Mouse (Mus musculus): Measurements from ENCODE around the gene Lcp2. TPM values are rescaled to one million over a fixed set of nuclear protein-coding genes. Genes with fewer than 3 reads are reported as not detected.

Lcp2 gene
- polyA plus RNA-seq, 1 experiment from 2014 or later = 2.5 TPM

DNA sequence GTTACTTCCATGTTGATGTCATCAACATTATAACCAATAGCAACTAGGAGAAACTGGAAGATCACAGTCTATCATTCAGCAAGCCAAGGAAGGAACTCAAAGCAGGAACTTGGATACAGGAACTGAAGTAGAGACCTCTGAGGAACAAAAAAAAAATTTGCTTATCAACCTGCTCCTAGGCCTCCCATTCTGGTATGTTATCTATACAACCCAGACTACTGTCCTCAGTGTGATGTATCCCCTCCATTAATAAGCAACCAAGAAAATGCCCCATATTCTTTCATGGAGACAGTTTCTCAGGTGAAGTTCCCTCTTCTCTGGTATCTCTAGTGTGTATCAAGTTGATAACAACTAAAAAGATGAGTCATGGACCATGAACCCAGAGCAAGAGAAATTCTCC, 11.6 kb downstream of the Lcp2 start:
- no peak overlapping the region for H3K4me3 ChIP-seq (ENCODE audit: low read length)
- no peak overlapping the region for H3K27ac ChIP-seq (ENCODE audit: low read length)
- H3K4me1 ChIP-seq (ENCODE audit: insufficient read depth, low read length) = no peaks in the 10 kb centered on the region
- no peaks in the 10 kb centered on the region for H3K36me3 ChIP-seq (ENCODE audit: insufficient read depth, low read length)
- no peaks in the 10 kb centered on the region for H3K9me3 ChIP-seq (ENCODE audit: low read length)
- no peaks in the 10 kb centered on the region for H3K27me3 ChIP-seq (ENCODE audit: insufficient read depth, low read length)
- ATAC-seq (ENCODE audit: low FRiP score, low TSS enrichment) = no peak
- no peak overlapping the region for H3K9ac ChIP-seq (replicated peaks; ENCODE audit: low read length)
- H3K4me2 ChIP-seq (replicated peaks; ENCODE audit: low read depth, low read length) = no peak overlapping the region

DNA sequence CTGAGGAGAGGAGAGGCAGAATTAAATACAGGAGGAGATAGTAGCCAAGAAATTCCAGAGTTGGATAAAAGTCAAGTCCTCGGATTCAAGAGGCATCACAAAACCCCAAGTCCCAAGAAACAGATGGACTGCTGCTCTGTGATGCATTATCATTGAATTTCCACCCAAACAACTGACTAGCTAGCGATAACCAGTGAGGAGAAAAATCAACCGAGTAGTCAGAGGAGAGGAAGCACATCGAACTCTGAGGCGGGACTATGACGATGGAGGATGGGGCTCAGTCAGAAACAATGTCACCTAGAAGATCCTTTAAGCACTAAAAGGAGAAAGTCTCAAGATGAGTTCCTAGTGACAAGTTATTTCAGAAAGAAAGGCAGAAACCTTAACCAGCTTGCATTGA, 12.2 kb downstream of the Lcp2 start:
- Histone ChIP-seq H3K27me3 (ENCODE audit: insufficient read depth, low read length) (no peaks in the 10 kb centered on the region), H3K27ac (ENCODE audit: low read length) (no peak overlapping the region), H3K4me3 (ENCODE audit: low read length) (no peak overlapping the region), H3K4me2 (replicated peaks; ENCODE audit: low read depth, low read length) (no peak overlapping the region), H3K4me1 (ENCODE audit: insufficient read depth, low read length) (peaks cover 2% of the 10 kb centered on the region), H3K36me3 (ENCODE audit: insufficient read depth, low read length) (no peaks in the 10 kb centered on the region), H3K9ac (replicated peaks; ENCODE audit: low read length) (no peak overlapping the region), H3K9me3 (ENCODE audit: low read length) (no peaks in the 10 kb centered on the region)
- 92% methylated on average over 6 of the region's 6 CpGs for WGBS
- no peak for ATAC-seq (ENCODE audit: low FRiP score, low TSS enrichment)

DNA sequence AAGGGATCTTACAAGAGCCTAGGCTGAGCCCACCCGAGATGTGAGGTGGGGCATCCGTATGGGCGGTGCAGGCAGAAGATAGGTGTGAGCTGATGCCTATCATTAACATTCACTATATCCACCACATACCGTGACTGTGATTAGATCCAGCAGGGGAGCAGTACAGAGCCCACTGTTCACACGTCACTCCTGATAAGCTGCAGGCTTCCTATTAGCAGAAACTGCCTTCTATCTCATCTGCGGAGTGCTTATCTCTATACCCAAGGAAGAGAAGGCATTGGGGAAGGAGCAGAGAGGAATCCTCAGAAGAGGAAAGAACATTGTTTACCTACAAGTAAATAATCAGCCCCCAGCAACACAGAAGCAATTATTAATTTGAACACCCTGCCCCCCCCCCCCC, 15.0 kb downstream of the Lcp2 start:
- peaks cover 5% of the 10 kb centered on the region for H3K4me1 ChIP-seq (ENCODE audit: insufficient read depth, low read length)
- WGBS = 77% methylated on average over 6 of the region's 6 CpGs
- H3K4me3 ChIP-seq (ENCODE audit: low read length) = no peak overlapping the region
- no peak overlapping the region for H3K4me2 ChIP-seq (replicated peaks; ENCODE audit: low read depth, low read length)
- H3K9me3 ChIP-seq (ENCODE audit: low read length) = no peaks in the 10 kb centered on the region
- H3K36me3 ChIP-seq (ENCODE audit: insufficient read depth, low read length) = no peaks in the 10 kb centered on the region
- H3K27ac ChIP-seq (ENCODE audit: low read length) = no peak overlapping the region
- ATAC-seq (ENCODE audit: low FRiP score, low TSS enrichment) = no peak
- no peaks in the 10 kb centered on the region for H3K27me3 ChIP-seq (ENCODE audit: insufficient read depth, low read length)
- H3K9ac ChIP-seq (replicated peaks; ENCODE audit: low read length) = no peak overlapping the region

DNA sequence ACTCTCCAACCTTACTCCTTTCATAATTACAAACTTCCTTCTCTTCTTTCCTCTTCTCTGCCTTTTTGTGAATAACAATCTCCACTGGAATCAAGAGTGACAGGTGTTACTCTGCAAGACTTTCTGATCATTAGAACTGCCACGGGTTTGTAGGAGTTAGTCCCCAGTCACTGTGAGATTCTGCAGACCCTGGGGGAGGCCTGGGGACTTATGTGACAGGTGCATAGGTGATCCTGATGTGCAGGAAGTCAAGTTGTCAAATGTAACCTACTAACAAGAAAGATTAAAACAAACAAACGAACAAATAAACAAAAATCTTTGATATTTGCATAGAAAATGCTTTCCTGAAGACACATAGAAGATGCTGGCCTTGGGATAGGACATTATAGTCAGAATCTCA, 16.5 kb downstream of the Lcp2 start:
- Histone ChIP-seq H3K4me2 (replicated peaks; ENCODE audit: low read depth, low read length) (no peak overlapping the region), H3K27ac (ENCODE audit: low read length) (no peak overlapping the region), H3K36me3 (ENCODE audit: insufficient read depth, low read length) (no peaks in the 10 kb centered on the region), H3K9me3 (ENCODE audit: low read length) (no peaks in the 10 kb centered on the region), H3K4me3 (ENCODE audit: low read length) (no peak overlapping the region), H3K4me1 (ENCODE audit: insufficient read depth, low read length) (peaks cover 5% of the 10 kb centered on the region), H3K27me3 (ENCODE audit: insufficient read depth, low read length) (no peaks in the 10 kb centered on the region), H3K9ac (replicated peaks; ENCODE audit: low read length) (no peak overlapping the region)
- no peak for ATAC-seq (ENCODE audit: low FRiP score, low TSS enrichment)
- WGBS = 67% methylated on average over 2 of the region's 2 CpGs

- H3K9ac ChIP-seq (replicated peaks; ENCODE audit: low read length) = no peak overlapping the region
- 0 out of 2 replicates have a peak, but pooled peaks have one; percentile 35 for ATAC-seq (ENCODE audit: low FRiP score, low TSS enrichment)
- H3K27ac ChIP-seq (ENCODE audit: low read length) = no peak overlapping the region
- H3K36me3 ChIP-seq (ENCODE audit: insufficient read depth, low read length) = no peaks in the 10 kb centered on the region
- H3K4me3 ChIP-seq (ENCODE audit: low read length) = no peak overlapping the region
- 55% methylated on average over 5 of the region's 5 CpGs for WGBS
- no peak overlapping the region for H3K4me2 ChIP-seq (replicated peaks; ENCODE audit: low read depth, low read length)
- peaks cover 5% of the 10 kb centered on the region for H3K4me1 ChIP-seq (ENCODE audit: insufficient read depth, low read length)
- H3K27me3 ChIP-seq (ENCODE audit: insufficient read depth, low read length) = no peaks in the 10 kb centered on the region
- H3K9me3 ChIP-seq (ENCODE audit: low read length) = no peaks in the 10 kb centered on the region
These were observed 17.2 kb downstream of the Lcp2 start for GRCm38 (mm10) chr11:34063702-34064485.

GRCm38 (mm10) chr11:34070596-34070995, 23.9 kb downstream of the Lcp2 start:
- H3K4me1 ChIP-seq (ENCODE audit: insufficient read depth, low read length) = no peaks in the 10 kb centered on the region
- H3K4me3 ChIP-seq (ENCODE audit: low read length) = no peak overlapping the region
- H3K9ac ChIP-seq (replicated peaks; ENCODE audit: low read length) = no peak overlapping the region
- no peak overlapping the region for H3K4me2 ChIP-seq (replicated peaks; ENCODE audit: low read depth, low read length)
- H3K9me3 ChIP-seq (ENCODE audit: low read length) = no peaks in the 10 kb centered on the region
- no peak overlapping the region for H3K27ac ChIP-seq (ENCODE audit: low read length)
- no peak for ATAC-seq (ENCODE audit: low FRiP score, low TSS enrichment)
- no peaks in the 10 kb centered on the region; the same call in 1 of the 2 replicates for H3K27me3 ChIP-seq (ENCODE audit: insufficient read depth, low read length)
- H3K36me3 ChIP-seq (ENCODE audit: insufficient read depth, low read length) = no peaks in the 10 kb centered on the region

DNA sequence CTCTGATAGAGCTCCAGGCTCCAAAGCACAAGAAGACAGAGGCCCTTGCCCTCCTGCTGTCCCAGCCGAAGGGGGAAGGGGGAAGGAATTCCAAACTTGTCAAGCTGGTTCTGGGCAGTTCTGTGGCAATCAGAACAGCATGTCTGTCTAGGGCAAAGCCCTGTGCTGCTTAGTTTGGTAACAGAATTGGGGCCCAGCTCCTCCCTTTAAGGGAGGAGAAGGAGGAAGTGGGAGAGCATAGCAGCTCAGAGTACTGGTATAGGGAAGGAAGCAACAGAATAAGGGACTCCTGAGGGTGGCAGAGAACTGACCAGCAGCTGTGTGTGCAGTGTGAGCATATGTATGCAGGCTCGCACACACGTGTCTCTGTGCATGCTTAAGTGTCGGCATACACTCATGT, 25.6 kb downstream of the Lcp2 start:
- WGBS = 71% methylated on average over 4 of the region's 4 CpGs
- Histone ChIP-seq H3K9me3 (ENCODE audit: low read length) (no peaks in the 10 kb centered on the region), H3K36me3 (ENCODE audit: insufficient read depth, low read length) (no peaks in the 10 kb centered on the region), H3K27me3 (ENCODE audit: insufficient read depth, low read length) (no peaks in the 10 kb centered on the region; the same call in 1 of the 2 replicates), H3K4me3 (ENCODE audit: low read length) (no peak overlapping the region), H3K9ac (replicated peaks; ENCODE audit: low read length) (no peak overlapping the region), H3K27ac (ENCODE audit: low read length) (no peak overlapping the region), H3K4me2 (replicated peaks; ENCODE audit: low read depth, low read length) (no peak overlapping the region), H3K4me1 (ENCODE audit: insufficient read depth, low read length) (no peaks in the 10 kb centered on the region)
- ATAC-seq (ENCODE audit: low FRiP score, low TSS enrichment) = no peak

GRCm38 (mm10) chr11:34073776-34074175, 27.1 kb downstream of the Lcp2 start:
- Histone ChIP-seq H3K4me1 (ENCODE audit: insufficient read depth, low read length) (no peaks in the 10 kb centered on the region), H3K27ac (ENCODE audit: low read length) (no peak overlapping the region), H3K9ac (replicated peaks; ENCODE audit: low read length) (no peak overlapping the region), H3K4me3 (ENCODE audit: low read length) (no peak overlapping the region), H3K27me3 (ENCODE audit: insufficient read depth, low read length) (no peaks in the 10 kb centered on the region; the same call in 1 of the 2 replicates), H3K4me2 (replicated peaks; ENCODE audit: low read depth, low read length) (0 out of 2 replicates have a peak overlapping the region, but pooled peaks have one; percentile 14), H3K9me3 (ENCODE audit: low read length) (no peaks in the 10 kb centered on the region), H3K36me3 (ENCODE audit: insufficient read depth, low read length) (no peaks in the 10 kb centered on the region)
- 16% methylated on average over 15 of the region's 15 CpGs for WGBS
- ATAC-seq (ENCODE audit: low FRiP score, low TSS enrichment) = no peak

- Histone ChIP-seq H3K27me3 (ENCODE audit: insufficient read depth, low read length) (no peaks in the 10 kb centered on the region; the same call in 1 of the 2 replicates), H3K4me2 (replicated peaks; ENCODE audit: low read depth, low read length) (no peak overlapping the region), H3K9ac (replicated peaks; ENCODE audit: low read length) (no peak overlapping the region), H3K9me3 (ENCODE audit: low read length) (no peaks in the 10 kb centered on the region), H3K4me1 (ENCODE audit: insufficient read depth, low read length) (no peaks in the 10 kb centered on the region), H3K27ac (ENCODE audit: low read length) (no peak overlapping the region), H3K4me3 (ENCODE audit: low read length) (no peak overlapping the region), H3K36me3 (ENCODE audit: insufficient read depth, low read length) (no peaks in the 10 kb centered on the region)
- ATAC-seq (ENCODE audit: low FRiP score, low TSS enrichment) = no peak
- 89% methylated on average over 2 of the region's 2 CpGs for whole genome bisulfite sequencing
These were observed 31.1 kb downstream of the Lcp2 start for GRCm38 (mm10) chr11:34077870-34078269.

DNA sequence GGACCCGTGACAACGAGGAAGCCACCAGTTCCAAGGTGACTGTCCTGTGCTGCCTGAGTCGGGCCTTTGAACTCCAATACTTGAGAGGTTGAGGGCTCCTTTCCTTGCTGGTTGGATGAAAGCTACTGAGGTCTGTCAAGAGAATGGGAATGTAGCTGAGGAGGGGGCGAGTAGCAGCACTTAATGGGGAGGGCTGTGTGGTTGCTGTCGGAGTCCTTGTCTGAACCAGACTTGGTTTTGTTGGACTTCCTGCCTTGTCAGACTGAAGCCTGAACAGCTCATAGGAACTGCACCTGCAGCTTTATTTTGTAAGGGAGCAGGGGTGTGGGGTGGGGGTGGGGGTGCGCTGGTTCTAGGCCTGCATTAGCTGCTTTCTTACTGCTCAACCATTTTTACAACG, 31.9 kb downstream of the Lcp2 start:
- no peak overlapping the region for H3K4me2 ChIP-seq (replicated peaks; ENCODE audit: low read depth, low read length)
- no peak overlapping the region for H3K4me3 ChIP-seq (ENCODE audit: low read length)
- H3K36me3 ChIP-seq (ENCODE audit: insufficient read depth, low read length) = no peaks in the 10 kb centered on the region
- H3K9me3 ChIP-seq (ENCODE audit: low read length) = no peaks in the 10 kb centered on the region
- ATAC-seq (ENCODE audit: low FRiP score, low TSS enrichment) = no peak
- no peak overlapping the region for H3K9ac ChIP-seq (replicated peaks; ENCODE audit: low read length)
- 83% methylated on average over 7 of the region's 7 CpGs for WGBS
- no peak overlapping the region for H3K27ac ChIP-seq (ENCODE audit: low read length)
- no peaks in the 10 kb centered on the region for H3K4me1 ChIP-seq (ENCODE audit: insufficient read depth, low read length)
- no peaks in the 10 kb centered on the region; the same call in 1 of the 2 replicates for H3K27me3 ChIP-seq (ENCODE audit: insufficient read depth, low read length)
